Mouse (Mus musculus) thymus, adult 2 months (tissue): ENCODE data around the gene Yars. TPM values are rescaled to one million over a fixed set of nuclear protein-coding genes. Genes with fewer than 3 reads are reported as not detected.

Source experiments
- DNase-seq: peaks from one replicate; pipeline ENCODE4 v3.0.0; 2021
- H3K27ac ChIP-seq: fragments of 200-500 bp; 2 replicates; pipeline ENCODE4 v1.5.1; 2012; ENCODE audit warnings: low read length, control low read depth; ENCODE audit not compliant: control insufficient read depth, insufficient read depth
- H3K27me3 ChIP-seq: fragments of 200-500 bp; 2 replicates; pipeline ENCODE4 v1.6.1; 2012; ENCODE audit warnings: mild to moderate bottlenecking, low read length, moderate library complexity, mixed read lengths; ENCODE audit not compliant: control insufficient read depth, insufficient read depth
- H3K36me3 ChIP-seq: fragments of 200-500 bp; 2 replicates; pipeline ENCODE4 v1.6.1; 2012; ENCODE audit warnings: mild to moderate bottlenecking, low read length, moderate library complexity; ENCODE audit not compliant: control insufficient read depth, insufficient read depth
- H3K4me1 ChIP-seq: fragments of 200-500 bp; replicated peaks from 2 replicates; pipeline ENCODE4 v1.6.1; 2012; ENCODE audit warnings: low read length; ENCODE audit not compliant: control insufficient read depth, insufficient read depth
- H3K4me3 ChIP-seq: fragments of 200-500 bp; 2 replicates; pipeline ENCODE4 v1.5.1; 2012; ENCODE audit warnings: mild to moderate bottlenecking, low read length, control low read depth, moderate library complexity; ENCODE audit not compliant: control insufficient read depth, insufficient read depth
- CTCF ChIP-seq: fragments of 200-500 bp; IDR thresholded peaks from 2 replicates; pipeline ENCODE4 v1.5.1; 2012; ENCODE audit warnings: mild to moderate bottlenecking, control low read depth, low read length, moderate library complexity, borderline replicate concordance; ENCODE audit not compliant: control insufficient read depth, poor library complexity, insufficient read depth; ENCODE audit errors: extremely low read depth
- POLR2A ChIP-seq: fragments of 200-500 bp; IDR thresholded peaks from 2 replicates; pipeline ENCODE4 v1.6.1; 2012; ENCODE audit warnings: mild to moderate bottlenecking, low read length, control low read depth, moderate library complexity; ENCODE audit not compliant: control insufficient read depth, poor library complexity, insufficient read depth; ENCODE audit errors: extremely low read depth
- WGBS: fragments of 180-500 bp; shearing (Covaris S2); methylation state at CpG from one replicate; pipeline ENCODE4 v1.1.7; 2018; 5-methylcytosine and 5-hydroxymethylcytosine counted together
- polyA plus RNA-seq: library from polyadenylated mRNA; depleted of rRNA; stranded (reverse); fragments of >200 nt; gene quantifications from 2 replicates; pipeline ENCODE4 v1.2.3, GENCODE M21; 2012

Gene Yars
- polyA plus RNA-seq, 1 experiment, result 17.6 TPM

DNA sequence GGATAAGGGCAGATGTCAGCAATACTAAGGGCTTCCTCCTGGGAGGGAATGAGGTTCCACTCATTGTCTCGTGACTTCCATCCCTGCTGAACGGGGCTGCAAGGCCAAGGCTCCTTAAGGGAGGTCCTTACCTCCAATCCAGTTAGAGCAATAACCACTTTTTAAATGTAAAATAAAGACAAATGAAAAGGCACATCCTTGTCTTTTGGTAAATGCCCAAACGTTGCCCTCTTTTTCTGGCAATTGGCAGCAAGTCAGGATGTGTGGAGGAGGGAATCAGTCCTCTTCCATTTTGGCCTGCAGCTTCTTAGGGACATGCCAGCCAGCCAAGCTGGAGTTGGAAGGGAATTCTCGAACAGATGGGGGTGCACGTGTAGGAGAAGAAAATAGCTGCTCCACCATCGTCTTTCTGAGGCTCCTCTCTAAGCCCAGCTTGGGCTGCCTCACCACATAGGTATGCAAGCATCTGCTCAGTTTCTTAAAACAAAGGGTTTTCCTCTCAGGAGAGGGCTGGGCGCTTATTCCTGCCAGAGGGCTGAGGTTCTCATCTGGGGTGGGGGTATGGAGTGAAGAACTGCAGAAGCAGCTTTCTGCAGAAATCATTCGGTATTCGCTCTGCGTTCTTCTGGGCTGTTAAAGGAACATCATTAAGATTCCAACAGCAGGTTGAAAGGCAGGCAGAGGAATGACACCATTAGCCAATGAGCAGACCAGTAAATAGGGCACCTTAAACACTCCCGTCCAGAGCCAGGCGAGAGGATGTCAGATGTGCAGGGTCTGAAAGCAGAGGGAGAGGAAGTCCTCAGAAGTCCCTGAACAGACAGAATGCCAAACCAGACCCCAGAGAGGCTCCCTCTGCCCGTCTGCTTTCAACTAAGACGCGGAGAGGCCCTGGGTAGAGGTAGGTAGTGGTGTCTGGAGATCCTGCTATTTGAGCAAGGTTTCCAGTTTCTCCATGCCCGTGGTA, 44.9 kb upstream of the Yars start:
- Histone ChIP-seq H3K4me1 (peaks cover 7% of the 10 kb centered on the region; the same call in 1 of the 2 replicates), H3K36me3 (peaks cover 9% of the 10 kb centered on the region), H3K4me3 (no peak overlapping the region), H3K27me3 (no peaks in the 10 kb centered on the region), H3K27ac (no peak overlapping the region)
- DNase-seq, result no peak
- WGBS, result 85% methylated on average over 16 of the region's 16 CpGs
- TF ChIP-seq CTCF (no peak), POLR2A (no peak)

DNA sequence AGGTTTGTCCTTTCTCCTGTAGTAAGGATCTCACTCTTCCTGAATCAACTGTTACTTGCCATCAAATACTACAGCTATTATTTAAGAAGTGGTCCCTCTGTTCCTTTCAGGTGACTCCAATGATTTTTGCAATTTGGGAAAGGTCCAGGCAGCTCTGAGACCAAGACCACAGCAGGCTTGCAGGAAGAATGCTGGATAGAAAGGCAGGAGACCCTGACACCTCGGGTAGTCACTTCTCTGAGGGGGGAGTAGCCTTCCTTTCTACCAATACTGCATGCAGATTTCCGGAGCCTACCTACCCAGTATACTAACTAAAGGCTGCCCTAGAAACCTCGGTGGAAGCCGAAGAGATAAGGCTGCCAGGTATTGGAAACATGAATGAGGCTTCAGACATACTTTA, 44.1 kb upstream of the Yars start:
- no peak for TF ChIP-seq POLR2A
- TF ChIP-seq CTCF, result no peak
- Histone ChIP-seq H3K4me3 (no peak overlapping the region), H3K27me3 (no peaks in the 10 kb centered on the region), H3K27ac (no peak overlapping the region), H3K4me1 (peaks cover 7% of the 10 kb centered on the region; the same call in 1 of the 2 replicates), H3K36me3 (peaks cover 16% of the 10 kb centered on the region)
- 79% methylated on average over 4 of the region's 4 CpGs for WGBS
- no peak for DNase-seq

DNA sequence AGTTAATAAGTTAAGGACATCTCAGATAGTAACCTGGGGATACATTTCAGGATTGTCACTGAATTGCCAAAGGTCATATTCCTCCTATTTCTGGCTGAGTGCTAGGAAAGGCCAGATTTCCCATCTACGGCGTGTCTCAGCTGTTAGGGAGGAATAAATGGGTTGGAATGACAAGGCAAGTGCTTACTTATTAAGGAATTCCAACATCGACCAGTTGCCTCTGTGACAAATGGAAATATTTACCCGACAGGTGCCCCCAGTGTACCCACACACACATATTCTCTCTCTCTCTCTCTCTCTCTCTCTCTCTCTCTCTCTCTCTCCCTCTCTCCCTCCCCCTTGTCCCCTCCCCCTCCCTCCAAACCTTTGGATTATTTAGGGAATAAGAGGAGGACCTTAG, 43.6 kb upstream of the Yars start:
- H3K27ac ChIP-seq, result no peak overlapping the region
- no peaks in the 10 kb centered on the region for H3K27me3 ChIP-seq
- DNase-seq, result no peak
- H3K4me1 ChIP-seq, result peaks cover 7% of the 10 kb centered on the region; the same call in 1 of the 2 replicates
- WGBS, result 94% methylated on average over 4 of the region's 4 CpGs
- no peak overlapping the region for H3K4me3 ChIP-seq
- peaks cover 21% of the 10 kb centered on the region for H3K36me3 ChIP-seq
- TF ChIP-seq POLR2A (no peak), CTCF (no peak)

DNA sequence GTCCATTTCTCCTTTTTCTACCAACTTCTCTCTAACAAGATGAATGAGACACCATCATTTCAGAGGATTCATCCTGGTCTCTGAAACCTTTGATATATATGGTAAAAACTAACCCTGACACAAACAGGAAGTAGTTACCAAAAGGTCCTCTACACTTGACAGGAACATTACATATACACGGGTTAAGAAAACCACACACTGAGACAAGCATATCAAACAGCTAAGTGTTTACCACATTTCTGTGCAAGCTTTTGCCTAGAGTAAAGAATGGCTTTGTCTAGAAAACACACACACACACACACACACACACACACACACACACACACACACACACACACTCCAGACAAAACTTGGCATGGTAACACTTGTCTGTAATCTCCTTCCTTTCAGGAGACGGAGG, 43.2 kb upstream of the Yars start:
- no peak overlapping the region for H3K4me3 ChIP-seq
- no peak overlapping the region for H3K27ac ChIP-seq
- peaks cover 26% of the 10 kb centered on the region for H3K36me3 ChIP-seq
- TF ChIP-seq CTCF, result no peak
- TF ChIP-seq POLR2A, result no peak
- peaks cover 7% of the 10 kb centered on the region; the same call in 1 of the 2 replicates for H3K4me1 ChIP-seq
- WGBS, result 35% methylated on average over 2 of the region's 2 CpGs
- H3K27me3 ChIP-seq, result no peaks in the 10 kb centered on the region
- DNase-seq, result no peak

DNA sequence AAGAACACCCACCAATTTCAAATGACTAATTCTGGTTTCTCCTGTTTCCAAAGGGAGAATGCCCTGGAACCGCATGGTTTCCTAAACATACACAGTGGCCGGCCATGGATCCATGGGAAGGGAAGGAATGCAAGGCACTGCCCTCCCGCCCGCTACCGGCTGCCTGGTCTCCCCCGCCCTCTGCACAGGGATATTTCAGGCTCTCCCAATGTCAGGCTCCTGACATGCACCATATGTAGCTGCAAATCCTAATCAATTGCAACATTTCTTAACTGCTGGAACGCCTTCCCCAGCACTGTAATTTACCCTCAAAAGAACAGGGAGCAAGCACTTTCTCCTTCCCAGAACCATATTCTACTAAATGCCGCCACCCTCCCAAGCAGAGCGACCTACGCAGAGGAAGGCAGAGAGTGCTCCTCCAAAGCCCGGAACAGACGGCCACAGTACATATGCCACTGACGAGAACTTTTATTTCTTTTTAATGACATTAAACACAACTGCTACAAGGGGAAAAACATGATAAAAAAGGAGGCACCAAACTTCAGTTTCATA, 41.9 kb upstream of the Yars start:
- WGBS, result 98% methylated on average over 13 of the region's 13 CpGs
- no peak for DNase-seq
- H3K27ac ChIP-seq, result no peak overlapping the region
- peaks cover 38% of the 10 kb centered on the region for H3K36me3 ChIP-seq
- H3K4me1 ChIP-seq, result peaks cover 7% of the 10 kb centered on the region; the same call in 1 of the 2 replicates
- no peak for TF ChIP-seq POLR2A
- no peak for TF ChIP-seq CTCF
- no peaks in the 10 kb centered on the region for H3K27me3 ChIP-seq
- H3K4me3 ChIP-seq, result no peak overlapping the region

DNA sequence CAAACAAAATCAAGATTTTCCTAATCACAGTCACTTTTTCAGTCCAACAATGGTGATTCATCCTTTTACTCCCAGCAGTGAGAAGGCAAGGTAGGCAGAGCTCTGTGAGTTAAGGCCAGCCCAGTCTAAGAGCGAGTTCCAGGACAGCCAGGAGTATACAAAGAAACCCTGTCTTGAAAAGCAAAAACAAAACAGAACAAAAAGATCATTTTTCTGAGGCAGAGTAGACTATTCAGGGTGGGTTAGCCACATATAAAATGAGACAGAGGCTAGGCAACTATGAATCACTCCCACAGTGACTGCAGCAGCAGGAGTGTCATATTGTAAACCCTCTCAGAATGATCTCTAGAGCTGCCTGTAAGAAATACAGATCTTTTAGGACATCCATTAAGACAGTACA, 40.2 kb upstream of the Yars start:
- Histone ChIP-seq H3K36me3 (peaks cover 52% of the 10 kb centered on the region), H3K27me3 (no peaks in the 10 kb centered on the region), H3K27ac (no peak overlapping the region), H3K4me3 (no peak overlapping the region), H3K4me1 (peaks cover 3% of the 10 kb centered on the region; the same call in 1 of the 2 replicates)
- no peak for TF ChIP-seq CTCF
- no peak for TF ChIP-seq POLR2A
- whole genome bisulfite sequencing, result 95% methylated on average over 1 of the region's 1 CpGs
- DNase-seq, result no peak
